In genomic region chr15:86146922-86147321, GRCm38 (mm10) we compare ENCODE assay signal across 29 mouse cellular contexts. TPM values are rescaled to one million over a fixed set of nuclear protein-coding genes. Genes with fewer than 3 reads are reported as not detected.
DNase-seq lines count a peak whose midpoint lies in the region; ATAC-seq and TF ChIP-seq lines count a peak whose summit lies in the region.
"Had no signal": no experiment of that assay in that cellular context is flagged by ENCODE, and none has a peak within 500 bp of the region (broad histone marks: within the 10 kb centered on the region; RNA-seq: fewer than 3 reads in every experiment).

No protein-coding gene starts in this region.

- intact Hi-C loops in gastrocnemius, postnatal 14 days (cut with DNase I; ENCODE audit: low total_unique reads) = no loop called here

- DNase-seq in kidney, adult 8-10 months = no peak
- peak; percentile 25 for DNase-seq in kidney, postnatal 10 days
- no peak for DNase-seq in kidney, postnatal 14 days
- DNase-seq in ES-E14 (ENCODE audit: low read depth, low spot score) = no peak
- DNase-seq in gastrocnemius, postnatal 14 days = no peak
- no peak for DNase-seq in layer of hippocampus, postnatal 14 days (ENCODE audit: low spot score in 2 of 2)
- DNase-seq: adrenal gland, adult 8-10 months; adrenal gland, postnatal 25 days; cerebellum, adult 11-12 months; cerebellum, adult 8-10 months; cerebellum, postnatal 10 days; cerebellum, postnatal 36 days; embryo, embryonic 11 days; gastrocnemius, postnatal 36 days; heart, adult 2 months; heart, postnatal 10 days; heart, postnatal 36 days had no signal

- H3K27me3 ChIP-seq in kidney, embryonic 14.5 days (ENCODE audit: control insufficient read depth, insufficient read depth, low read length) = no peaks in the 10 kb centered on the region
- no peaks in the 10 kb centered on the region for H3K27me3 ChIP-seq in stomach, embryonic 14.5 days (ENCODE audit: control insufficient read depth, insufficient read depth, low read length)
- H3K27me3 ChIP-seq: embryonic facial prominence, embryonic 13.5 days; forebrain, embryonic 12.5 days; forebrain, embryonic 15.5 days; heart, embryonic 15.5 days had no signal

- H3K4me2 ChIP-seq in kidney, embryonic 14.5 days (replicated peaks; ENCODE audit: low read depth, low read length) = no peak overlapping the region
- H3K4me2 ChIP-seq in stomach, embryonic 14.5 days (replicated peaks; ENCODE audit: low read depth, low read length) = no peak overlapping the region
- H3K4me2 ChIP-seq: embryonic facial prominence, embryonic 13.5 days; forebrain, embryonic 12.5 days; forebrain, embryonic 15.5 days; heart, embryonic 11.5 days; heart, embryonic 15.5 days; hindbrain, embryonic 14.5 days had no signal

- no peak overlapping the region for H3K27ac ChIP-seq in kidney, embryonic 14.5 days (ENCODE audit: low read depth, low read length)
- peak overlapping the region; percentile 13; the same call in 1 of the 2 replicates for H3K27ac ChIP-seq in ES-E14 (ENCODE audit: insufficient read depth, low read depth, low read length, poor library complexity, severe bottlenecking)
- no peak overlapping the region for H3K27ac ChIP-seq in stomach, embryonic 14.5 days (ENCODE audit: low read length)
- H3K27ac ChIP-seq: embryonic facial prominence, embryonic 10.5 days; embryonic facial prominence, embryonic 13.5 days; forebrain, embryonic 12.5 days; forebrain, embryonic 15.5 days; heart, adult 2 months; heart, embryonic 15.5 days; hindbrain, embryonic 14.5 days had no signal

- H3K4me3 ChIP-seq in kidney, embryonic 14.5 days (ENCODE audit: low read length) = no peak overlapping the region
- H3K4me3 ChIP-seq in ES-E14 (ENCODE audit: insufficient read depth in 1 of 2, low read depth in 1 of 2, low read length in 2 of 2, poor library complexity in 1 of 2, severe bottlenecking in 1 of 2) = no peak overlapping the region
- no peak overlapping the region for H3K4me3 ChIP-seq in stomach, embryonic 14.5 days (ENCODE audit: low read depth, low read length)
- H3K4me3 ChIP-seq: embryonic facial prominence, embryonic 10.5 days; embryonic facial prominence, embryonic 13.5 days; erythroblast, embryonic 14.5 days; forebrain, embryonic 12.5 days; forebrain, embryonic 15.5 days; heart, adult 2 months; heart, embryonic 15.5 days had no signal

- in situ Hi-C loops in ES-E14 (cut with MboI; ENCODE audit: low sequenced_read_pairs in 2 of 2, unreplicated experiment in 2 of 2) = loop anchor here in 1 of 2 experiments (25.0 kb wide), 1 partner anchor 235 kb away; no protein-coding TSS in a partner anchor

- 0 out of 2 replicates have a peak, but pooled peaks have one; percentile 18 for ATAC-seq in kidney, embryonic 14.5 days (ENCODE audit: low FRiP score, low TSS enrichment)
- ATAC-seq in stomach, embryonic 14.5 days (ENCODE audit: insufficient number of reproducible peaks, insufficient read depth, low FRiP score, low read depth) = 0 out of 2 replicates have a peak, but pooled peaks have one; percentile 37
- ATAC-seq: activated CD4-positive, CD25-positive, alpha-beta regulatory T cell, adult 4 months; CD4-positive, CD25-positive, alpha-beta regulatory T cell, adult 4 months; forebrain, embryonic 15.5 days had no signal

- no peaks in the 10 kb centered on the region for H3K9me3 ChIP-seq in kidney, embryonic 14.5 days (ENCODE audit: control insufficient read depth, low read length)
- no peaks in the 10 kb centered on the region for H3K9me3 ChIP-seq in ES-E14 (ENCODE audit: control insufficient read depth, insufficient read depth, low read depth, low read length)
- no peaks in the 10 kb centered on the region for H3K9me3 ChIP-seq in stomach, embryonic 14.5 days (ENCODE audit: control insufficient read depth, low read depth, low read length)
- H3K9me3 ChIP-seq: embryonic facial prominence, embryonic 10.5 days; embryonic facial prominence, embryonic 13.5 days; forebrain, embryonic 12.5 days; forebrain, embryonic 15.5 days; heart, embryonic 15.5 days had no signal

- 83% methylated on average over 8 of the region's 8 CpGs for WGBS in kidney, embryonic 14.5 days
- 90% methylated on average over 8 of the region's 8 CpGs for WGBS in stomach, embryonic 14.5 days

- H3K4me1 ChIP-seq in kidney, embryonic 14.5 days (ENCODE audit: control insufficient read depth, insufficient read depth, low read length) = no peaks in the 10 kb centered on the region
- H3K4me1 ChIP-seq in ES-E14 (ENCODE audit: control insufficient read depth in 2 of 2, insufficient read depth in 2 of 2, low read length in 2 of 2, poor library complexity in 1 of 2) = peaks cover 0 to 10% of the 10 kb centered on the region in 2 experiments; a peak in 1 of 4 replicates
- no peaks in the 10 kb centered on the region for H3K4me1 ChIP-seq in stomach, embryonic 14.5 days (ENCODE audit: control insufficient read depth, insufficient read depth, low read length)
- H3K4me1 ChIP-seq: embryonic facial prominence, embryonic 10.5 days; embryonic facial prominence, embryonic 13.5 days; forebrain, embryonic 12.5 days; forebrain, embryonic 15.5 days; heart, embryonic 15.5 days had no signal

- peaks cover 18% of the 10 kb centered on the region; the same call in 1 of the 2 replicates for H3K36me3 ChIP-seq in kidney, embryonic 14.5 days (ENCODE audit: control insufficient read depth, insufficient read depth, low read length)
- peaks cover 9% of the 10 kb centered on the region; the same call in 1 of the 2 replicates for H3K36me3 ChIP-seq in ES-E14 (ENCODE audit: control insufficient read depth, insufficient read depth, low read length, poor library complexity, severe bottlenecking)
- H3K36me3 ChIP-seq in stomach, embryonic 14.5 days (ENCODE audit: control insufficient read depth, insufficient read depth, low read length) = peaks cover 8% of the 10 kb centered on the region; the same call in 1 of the 2 replicates

- no peak overlapping the region for H3K9ac ChIP-seq in kidney, embryonic 14.5 days (ENCODE audit: low read depth, low read length)
- H3K9ac ChIP-seq in ES-E14 (ENCODE audit: insufficient read depth, low read depth, low read length, poor library complexity, severe bottlenecking) = no peak overlapping the region
- no peak overlapping the region for H3K9ac ChIP-seq in stomach, embryonic 14.5 days (replicated peaks; ENCODE audit: low read depth, low read length)
- H3K9ac ChIP-seq: embryonic facial prominence, embryonic 13.5 days; forebrain, embryonic 12.5 days; forebrain, embryonic 15.5 days; heart, embryonic 15.5 days; hindbrain, embryonic 14.5 days had no signal

TF ChIP-seq in ES-E14, 5 proteins besides CTCF, POLR2A, EP300 and RAD21:
- no peak for TF ChIP-seq HCFC1 (IDR thresholded peaks at IDR 0.05; ENCODE audit: borderline replicate concordance, insufficient read depth, low read length)
- no peak for TF ChIP-seq ZNF384 (IDR thresholded peaks at IDR 0.05; ENCODE audit: low read depth, low read length)
- no peak for TF ChIP-seq MAFK (IDR thresholded peaks at IDR 0.05; ENCODE audit: insufficient read depth, low read depth, low read length)
- no peak for TF ChIP-seq ZC3H11A (IDR thresholded peaks at IDR 0.05; ENCODE audit: borderline replicate concordance, low read depth, low read length)
- no peak for TF ChIP-seq CHD2 (IDR thresholded peaks at IDR 0.05; ENCODE audit: low read depth, low read length)

RNA-seq across cellular contexts. Expression of gene Cerk, which starts 39.0 kb away (rescaled TPM):
- polyA plus RNA-seq in kidney, embryonic 14.5 days (2014; fragmentation: Nextera tagmentation; extraction: Ambion mirVana) = 5.7 and 14.2 TPM in 2 replicates
- 2.4 and 3.4 TPM in 2 replicates for total RNA-seq in ES-E14 (2012; rRNA removed)
- 10.3 and 13.1 TPM in 2 replicates for polyA plus RNA-seq in stomach, embryonic 14.5 days (2014; fragmentation: Nextera tagmentation; extraction: Ambion mirVana)
- 1 to 10 TPM; 6.5 to 7.4 TPM for total RNA-seq in gastrocnemius, postnatal 14 days (2021)
- 10 to 100 TPM; 46.7 to 49.1 TPM for total RNA-seq in layer of hippocampus, postnatal 14 days (2021)

Comparison
In these comparisons a context has a peak if more than half of its experiments do, and no peak if none do; other contexts are left out.
1. RNA of gene Cerk, which starts 39.0 kb away (total RNA-seq): 46.7 to 49.1 TPM in layer of hippocampus, postnatal 14 days; 6.5 to 7.4 TPM in gastrocnemius, postnatal 14 days and 2.4 to 3.4 TPM in ES-E14; every median in the first group is over 4 times any median in the second.